In the genomic region with DNA sequence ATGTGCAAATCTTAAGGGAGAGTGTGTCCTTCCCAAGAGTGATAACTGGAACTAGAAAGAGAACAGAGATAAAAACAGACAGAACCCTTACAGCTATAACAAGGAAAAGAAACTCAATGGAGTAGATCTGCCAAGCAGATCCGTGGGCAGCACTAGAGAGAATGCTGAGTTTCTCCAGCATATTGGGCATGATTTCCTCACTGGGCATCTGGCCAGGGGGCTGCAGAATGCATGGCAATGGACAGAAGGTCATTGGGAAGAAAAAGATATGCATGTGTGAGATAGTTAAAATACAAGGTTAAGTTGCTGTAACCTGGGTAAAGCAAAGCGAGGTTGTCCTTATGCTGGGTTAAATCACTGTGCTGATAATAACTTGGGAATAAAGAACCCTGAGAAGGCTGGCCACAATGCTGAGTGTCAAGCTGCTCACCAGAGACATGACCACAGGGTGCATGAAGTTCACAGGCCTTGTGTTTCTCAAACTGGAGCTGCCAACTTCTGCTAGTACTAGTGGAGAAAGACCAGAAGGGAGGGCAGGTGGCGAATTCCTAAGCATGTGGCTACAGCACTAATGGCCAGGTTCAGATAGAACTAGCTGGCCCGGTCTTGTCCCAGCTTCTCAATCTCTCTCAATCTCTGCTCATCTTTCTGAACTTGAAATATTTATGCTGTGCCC, we compare ENCODE assay signal across 18 mouse cellular contexts. TPM values are rescaled to one million over a fixed set of nuclear protein-coding genes. Genes with fewer than 3 reads are reported as not detected.
A peak's percentile ranks its signal among the peaks of the same experiment; 100 is the strongest.
DNase-seq lines count a peak whose midpoint lies in the region; ATAC-seq and TF ChIP-seq lines count a peak whose summit lies in the region.
"Had no signal": no experiment of that assay in that cellular context is flagged by ENCODE, and none has a peak within 500 bp of the region (broad histone marks: within the 10 kb centered on the region; RNA-seq: fewer than 3 reads in every experiment).

No protein-coding gene starts in this region.

- no peak overlapping the region for H3K4me3 ChIP-seq in hindbrain, postnatal 0 days (ENCODE audit: low read length)
- H3K4me3 ChIP-seq in hindbrain, embryonic 16.5 days (ENCODE audit: low read length): no peak overlapping the region
- H3K4me3 ChIP-seq in cerebellum, adult 2 months (replicated peaks; ENCODE audit: insufficient read depth, low read depth, low read length): peak overlapping the region; percentile 53
- no peak overlapping the region for H3K4me3 ChIP-seq in forebrain, embryonic 11.5 days (ENCODE audit: low read depth, low read length)
- H3K4me3 ChIP-seq: forebrain, embryonic 10.5 days; intestine, embryonic 15.5 days had no signal

- H3K36me3 ChIP-seq in hindbrain, postnatal 0 days (ENCODE audit: insufficient read depth, low read length): no peaks in the 10 kb centered on the region
- no peaks in the 10 kb centered on the region for H3K36me3 ChIP-seq in hindbrain, embryonic 16.5 days (ENCODE audit: control insufficient read depth, insufficient read depth, low read length)
- no peaks in the 10 kb centered on the region for H3K36me3 ChIP-seq in forebrain, embryonic 11.5 days (ENCODE audit: control insufficient read depth, insufficient read depth, low read length)
- H3K36me3 ChIP-seq: forebrain, embryonic 10.5 days; G1E; intestine, embryonic 15.5 days had no signal

- ATAC-seq in hindbrain, postnatal 0 days: no peak
- no peak for ATAC-seq in hindbrain, embryonic 16.5 days
- no peak for ATAC-seq in forebrain, embryonic 11.5 days (replicated peaks; ENCODE audit: low FRiP score)
- ATAC-seq: intestine, embryonic 15.5 days had no signal

- 68% methylated on average over 4 of the region's 4 CpGs for WGBS in hindbrain, postnatal 0 days
- 78% methylated on average over 4 of the region's 4 CpGs for WGBS in hindbrain, embryonic 16.5 days
- 9% methylated on average over 4 of the region's 4 CpGs for WGBS in cerebellum, adult 2 months
- 88% methylated on average over 4 of the region's 4 CpGs for WGBS in forebrain, embryonic 11.5 days

- no peak for DNase-seq in hindbrain, postnatal 0 days (ENCODE audit: low spot score)
- peak; percentile 35 for DNase-seq in right cerebral cortex, postnatal 4 days
- DNase-seq in right cerebral cortex, postnatal 25 days: no peak
- DNase-seq in cerebellum, adult 2 months: peak; percentile 85 to 94
- no peak for DNase-seq in forebrain, embryonic 11.5 days (ENCODE audit: low spot score)
- no peak for DNase-seq in kidney, postnatal 14 days
- DNase-seq: gastrocnemius, postnatal 36 days; heart, postnatal 36 days; liver; lung, adult 2 months; midbrain, embryonic 14.5 days; thymus, adult 18-20 months had no signal

- no peak overlapping the region for H3K9ac ChIP-seq in hindbrain, postnatal 0 days (replicated peaks; ENCODE audit: low read length)
- H3K9ac ChIP-seq in hindbrain, embryonic 16.5 days (ENCODE audit: low read depth, low read length): no peak overlapping the region
- H3K9ac ChIP-seq in forebrain, embryonic 11.5 days (ENCODE audit: low read length): no peak overlapping the region
- H3K9ac ChIP-seq: intestine, embryonic 15.5 days had no signal

- peaks cover 23% of the 10 kb centered on the region for H3K4me1 ChIP-seq in hindbrain, postnatal 0 days (ENCODE audit: insufficient read depth, low read length)
- H3K4me1 ChIP-seq in hindbrain, embryonic 16.5 days (ENCODE audit: control insufficient read depth, insufficient read depth, low read depth, low read length): peaks cover 34% of the 10 kb centered on the region
- peaks cover 18% of the 10 kb centered on the region; the same call in 1 of the 2 replicates for H3K4me1 ChIP-seq in cerebellum, adult 2 months (ENCODE audit: control insufficient read depth, insufficient read depth, low read length)
- H3K4me1 ChIP-seq in forebrain, embryonic 11.5 days (replicated peaks; ENCODE audit: control insufficient read depth, insufficient read depth, low read length): no peaks in the 10 kb centered on the region; the same call in 1 of the 2 replicates

- H3K4me2 ChIP-seq in hindbrain, postnatal 0 days (ENCODE audit: low read depth, low read length): peak overlapping the region; percentile 67; the same call in 1 of the 2 replicates
- H3K4me2 ChIP-seq in hindbrain, embryonic 16.5 days (ENCODE audit: low read length): no peak overlapping the region
- H3K4me2 ChIP-seq in forebrain, embryonic 11.5 days (ENCODE audit: low read depth, low read length, severe bottlenecking): no peak overlapping the region
- H3K4me2 ChIP-seq: heart, embryonic 11.5 days; intestine, embryonic 15.5 days had no signal

- no peak overlapping the region; the same call in 1 of the 2 replicates for H3K27ac ChIP-seq in hindbrain, postnatal 0 days
- H3K27ac ChIP-seq in hindbrain, embryonic 16.5 days (ENCODE audit: low read depth, low read length): no peak overlapping the region
- H3K27ac ChIP-seq in cerebellum, adult 2 months (ENCODE audit: insufficient read depth, low read length): peak overlapping the region; percentile 63; the same call in 1 of the 2 replicates
- H3K27ac ChIP-seq in forebrain, embryonic 11.5 days (ENCODE audit: low read depth, low read length): no peak overlapping the region
- H3K27ac ChIP-seq: forebrain, embryonic 10.5 days; intestine, embryonic 15.5 days; macrophage had no signal

- no peak for TF ChIP-seq POLR2A in cerebellum, adult 2 months (IDR thresholded peaks at IDR 0.05; ENCODE audit: borderline replicate concordance, insufficient read depth, low read length)

- no peak for TF ChIP-seq CTCF in hindbrain, postnatal 0 days (IDR thresholded peaks at IDR 0.05; ENCODE audit: low read depth)
- no peak for TF ChIP-seq CTCF in cerebellum, adult 2 months (IDR thresholded peaks at IDR 0.05; ENCODE audit: borderline replicate concordance, insufficient read depth, low read depth, low read length)

- H3K9me3 ChIP-seq in hindbrain, postnatal 0 days (ENCODE audit: low read length): no peaks in the 10 kb centered on the region
- no peaks in the 10 kb centered on the region for H3K9me3 ChIP-seq in hindbrain, embryonic 16.5 days (ENCODE audit: control insufficient read depth, low read length)
- no peaks in the 10 kb centered on the region for H3K9me3 ChIP-seq in forebrain, embryonic 11.5 days (ENCODE audit: control insufficient read depth, low read length)
- H3K9me3 ChIP-seq: forebrain, embryonic 10.5 days; intestine, embryonic 15.5 days had no signal

- H3K27me3 ChIP-seq in hindbrain, postnatal 0 days (ENCODE audit: insufficient read depth, low read length): no peaks in the 10 kb centered on the region
- no peaks in the 10 kb centered on the region for H3K27me3 ChIP-seq in hindbrain, embryonic 16.5 days (replicated peaks; ENCODE audit: control insufficient read depth, insufficient read depth, low read length)
- no peaks in the 10 kb centered on the region for H3K27me3 ChIP-seq in cerebellum, adult 2 months (ENCODE audit: control insufficient read depth, insufficient read depth, low read length)
- H3K27me3 ChIP-seq in forebrain, embryonic 11.5 days (ENCODE audit: control insufficient read depth, insufficient read depth, low read length): no peaks in the 10 kb centered on the region

RNA-seq across cellular contexts. Expression of a gene that starts 3.2 kb away (rescaled TPM):
- total RNA-seq in hindbrain, postnatal 0 days (2014; rRNA removed): 533 and 565 TPM in 2 replicates
- polyA plus RNA-seq in hindbrain, postnatal 0 days (2015; fragmentation: Nextera tagmentation; extraction: Ambion mirVana): 52.5 and 53.1 TPM in 2 replicates
- 64.9 and 70.2 TPM in 2 replicates for polyA plus RNA-seq in hindbrain, embryonic 16.5 days (2015; fragmentation: Nextera tagmentation; extraction: Ambion mirVana)
- polyA plus RNA-seq in cerebellum, adult 2 months (2012; rRNA removed): 979 and 1,062 TPM in 2 replicates
- polyA plus RNA-seq in forebrain, embryonic 11.5 days (2014; fragmentation: Nextera tagmentation; extraction: Ambion mirVana): 15.6 and 16.0 TPM in 2 replicates
- polyA plus RNA-seq: G1E, macrophage had no signal

RNA-seq across cellular contexts. Expression of a gene that starts 13.6 kb away (rescaled TPM):
- 1.6 and 19.1 TPM in 2 replicates for total RNA-seq in hindbrain, postnatal 0 days (2014; rRNA removed)
- 1.4 and 1.9 TPM in 2 replicates for polyA plus RNA-seq in hindbrain, postnatal 0 days (2015; fragmentation: Nextera tagmentation; extraction: Ambion mirVana)
- 0.99 and 1.6 TPM in 2 replicates for polyA plus RNA-seq in hindbrain, embryonic 16.5 days (2015; fragmentation: Nextera tagmentation; extraction: Ambion mirVana)
- 1.3 and 2.0 TPM in 2 replicates for polyA plus RNA-seq in cerebellum, adult 2 months (2012; rRNA removed)
- 4.3 and 5.8 TPM in 2 replicates for polyA plus RNA-seq in forebrain, embryonic 11.5 days (2014; fragmentation: Nextera tagmentation; extraction: Ambion mirVana)
- polyA plus RNA-seq: G1E had no signal

RNA-seq across cellular contexts. Expression of a gene that starts 30.7 kb away (rescaled TPM):
- 51.7 and 55.2 TPM in 2 replicates for total RNA-seq in hindbrain, postnatal 0 days (2014; rRNA removed)
- polyA plus RNA-seq in hindbrain, postnatal 0 days (2015; fragmentation: Nextera tagmentation; extraction: Ambion mirVana): 18.7 and 21.5 TPM in 2 replicates
- polyA plus RNA-seq in hindbrain, embryonic 16.5 days (2015; fragmentation: Nextera tagmentation; extraction: Ambion mirVana): 17.5 and 20.4 TPM in 2 replicates
- 250 and 253 TPM in 2 replicates for polyA plus RNA-seq in cerebellum, adult 2 months (2012; rRNA removed)
- 3.8 and 4.5 TPM in 2 replicates for polyA plus RNA-seq in forebrain, embryonic 11.5 days (2014; fragmentation: Nextera tagmentation; extraction: Ambion mirVana)
- total RNA-seq: G1E had no signal
- polyA plus RNA-seq: G1E, macrophage had no signal

Comparison
In these comparisons a context has a peak if more than half of its experiments do, and no peak if none do; other contexts are left out.
1. DNase-seq: peak in right cerebral cortex, postnatal 4 days (single experiment) and cerebellum, adult 2 months (2 of 2); none in hindbrain, postnatal 0 days (single experiment), right cerebral cortex, postnatal 25 days (single experiment), forebrain, embryonic 11.5 days (single experiment) and kidney, postnatal 14 days (single experiment).
2. RNA of a gene that starts 3.2 kb away (polyA plus RNA-seq): 979 to 1,062 TPM in cerebellum, adult 2 months; 64.9 to 70.2 TPM in hindbrain, embryonic 16.5 days, 52.5 to 53.1 TPM in hindbrain, postnatal 0 days and 15.6 to 16.0 TPM in forebrain, embryonic 11.5 days; every median in the first group is over 10 times any median in the second.
3. RNA of a gene that starts 30.7 kb away (polyA plus RNA-seq): 250 to 253 TPM in cerebellum, adult 2 months; 18.7 to 21.5 TPM in hindbrain, postnatal 0 days, 17.5 to 20.4 TPM in hindbrain, embryonic 16.5 days and 3.8 to 4.5 TPM in forebrain, embryonic 11.5 days; every median in the first group is over 10 times any median in the second.